Mouse (Mus musculus) heart, adult 2 months (tissue): ENCODE data around the gene Erc1. TPM values are rescaled to one million over a fixed set of nuclear protein-coding genes. Genes with fewer than 3 reads are reported as not detected.
A peak's percentile ranks its signal among the peaks of the same experiment; 100 is the strongest.

Source experiments
- DNase-seq, 2 experiments: peaks; one replicate each; pipeline ENCODE4 v3.0.0; 2021
- H3K27ac ChIP-seq: fragments of 200-600 bp; 2 replicates; pipeline ENCODE4 v1.8.1; 2022
- H3K27me3 ChIP-seq: fragments of 200-500 bp; 2 replicates; pipeline ENCODE4 v1.6.1; 2012; ENCODE audit warnings: mild to moderate bottlenecking, low read length, inconsistent platforms, mixed read lengths; ENCODE audit not compliant: control insufficient read depth, insufficient read depth
- H3K36me3 ChIP-seq: fragments of 200-500 bp; 2 replicates; pipeline ENCODE4 v1.6.1; 2012; ENCODE audit warnings: low read length, inconsistent platforms; ENCODE audit not compliant: control insufficient read depth, insufficient read depth
- H3K4me1 ChIP-seq: fragments of 200-500 bp; 2 replicates; pipeline ENCODE4 v1.6.1; 2011; ENCODE audit warnings: low read length; ENCODE audit not compliant: control insufficient read depth, insufficient read depth
- H3K4me3 ChIP-seq: fragments of 200-600 bp; 2 replicates; pipeline ENCODE4 v1.8.1; 2022
- H3K79me2 ChIP-seq: fragments of 200-500 bp; replicated peaks from 2 replicates; pipeline ENCODE4 v1.6.1; 2012; ENCODE audit warnings: mild to moderate bottlenecking, inconsistent platforms, low read length, moderate library complexity, mixed read lengths; ENCODE audit not compliant: control insufficient read depth, insufficient read depth
- H3K9ac ChIP-seq: fragments of 200-500 bp; 2 replicates; pipeline ENCODE4 v1.6.1; 2012; ENCODE audit warnings: low read depth, mild to moderate bottlenecking, control low read depth, inconsistent platforms, low read length, mixed read lengths
- CTCF ChIP-seq: fragments of 200-600 bp; IDR thresholded peaks from 2 replicates; pipeline ENCODE4 v1.8.1; 2022; ENCODE audit warnings: antibody characterized with exemption, mild to moderate bottlenecking, moderate library complexity
- EP300 ChIP-seq: fragments of 200-500 bp; IDR thresholded peaks from 2 replicates; pipeline ENCODE4 v1.6.1; 2011; ENCODE audit warnings: low read depth, low read length, control low read depth; ENCODE audit not compliant: insufficient read depth
- POLR2A ChIP-seq: fragments of 200-500 bp; IDR thresholded peaks from 2 replicates; pipeline ENCODE4 v1.6.1; 2011; ENCODE audit warnings: mild to moderate bottlenecking, low read depth, low read length, control low read depth; ENCODE audit not compliant: insufficient read depth
- WGBS: fragments of 180-500 bp; shearing (Covaris S2); methylation state at CpG from one replicate; pipeline ENCODE4 v1.1.7; 2018; 5-methylcytosine and 5-hydroxymethylcytosine counted together
- intact Hi-C: fragments of 180-260 bp; cut with DNase I; formaldehyde crosslinking; loops from one replicate; pipeline ENCODE4 v1.15.1; 2025
- polyA plus RNA-seq: library from polyadenylated mRNA; depleted of rRNA; stranded (reverse); fragments of >200 nt; gene quantifications from 2 replicates; pipeline ENCODE4 v1.2.3, GENCODE M21; 2012; rRNA removed
- total RNA-seq, 2 experiments: library from RNA; stranded (reverse); gene quantifications; 2 replicates each; pipeline ENCODE4 v1.2.3; 2021

Gene Erc1
- total and polyA plus RNA-seq, 3 experiments = 15.0 to 41.8 (median 36.0) TPM

GRCm38 (mm10) chr6:119535867-119536266 is 312.1 kb downstream of the Erc1 start:
- Histone ChIP-seq H3K79me2 (no peaks in the 10 kb centered on the region), H3K4me1 (no peaks in the 10 kb centered on the region), H3K9ac (no peak overlapping the region), H3K36me3 (no peaks in the 10 kb centered on the region), H3K27me3 (no peaks in the 10 kb centered on the region), H3K4me3 (no peak overlapping the region), H3K27ac (no peak overlapping the region)
- 77% methylated on average over 12 of the region's 12 CpGs for WGBS
- no peak for TF ChIP-seq POLR2A
- TF ChIP-seq EP300 = no peak
- TF ChIP-seq CTCF = no peak
- DNase-seq = no peak
- intact Hi-C loops = no loop called here

GRCm38 (mm10) chr6:119533170-119533709 is 314.7 kb downstream of the Erc1 start:
- intact Hi-C loops = no loop called here
- DNase-seq = no peak

GRCm38 (mm10) chr6:119529659-119530058 is 318.3 kb downstream of the Erc1 start:
- intact Hi-C loops = no loop called here
- WGBS = 64% methylated on average over 3 of the region's 3 CpGs
- H3K27ac ChIP-seq = no peak overlapping the region
- H3K36me3 ChIP-seq = no peaks in the 10 kb centered on the region
- H3K27me3 ChIP-seq = no peaks in the 10 kb centered on the region
- H3K9ac ChIP-seq = no peak overlapping the region
- no peak overlapping the region for H3K4me3 ChIP-seq
- TF ChIP-seq CTCF (no peak), POLR2A (no peak), EP300 (no peak)
- no peaks in the 10 kb centered on the region for H3K79me2 ChIP-seq
- H3K4me1 ChIP-seq = no peaks in the 10 kb centered on the region
- no peak for DNase-seq

More at GRCm38 (mm10) chr6:119533170-119533709, 314.7 kb downstream of the Erc1 start:
- H3K4me3 ChIP-seq = no peak overlapping the region
- WGBS = 73% methylated on average over 9 of the region's 9 CpGs
- no peaks in the 10 kb centered on the region for H3K27me3 ChIP-seq
- no peak overlapping the region for H3K9ac ChIP-seq
- H3K27ac ChIP-seq = no peak overlapping the region
- no peaks in the 10 kb centered on the region for H3K79me2 ChIP-seq
- TF ChIP-seq POLR2A = no peak
- no peak for TF ChIP-seq EP300
- no peaks in the 10 kb centered on the region for H3K36me3 ChIP-seq
- no peaks in the 10 kb centered on the region for H3K4me1 ChIP-seq

GRCm38 (mm10) chr6:119526498-119526897 is 321.5 kb downstream of the Erc1 start:
- no peaks in the 10 kb centered on the region for H3K36me3 ChIP-seq
- no peak overlapping the region for H3K27ac ChIP-seq
- WGBS = 59% methylated on average over 5 of the region's 5 CpGs
- intact Hi-C loops = no loop called here
- TF ChIP-seq CTCF (no peak), POLR2A (no peak), EP300 (no peak)
- H3K4me3 ChIP-seq = no peak overlapping the region
- no peak overlapping the region for H3K9ac ChIP-seq
- H3K27me3 ChIP-seq = no peaks in the 10 kb centered on the region
- no peaks in the 10 kb centered on the region for H3K4me1 ChIP-seq
- H3K79me2 ChIP-seq = no peaks in the 10 kb centered on the region
- no peak for DNase-seq

GRCm38 (mm10) chr6:119521931-119522391 is 326.0 kb downstream of the Erc1 start:
- Histone ChIP-seq H3K27ac (no peak overlapping the region), H3K36me3 (no peaks in the 10 kb centered on the region), H3K27me3 (no peaks in the 10 kb centered on the region), H3K4me3 (no peak overlapping the region), H3K79me2 (no peaks in the 10 kb centered on the region), H3K4me1 (no peaks in the 10 kb centered on the region; the same call in 1 of the 2 replicates), H3K9ac (no peak overlapping the region)
- no peak for TF ChIP-seq POLR2A
- 29% methylated on average over 3 of the region's 3 CpGs for WGBS
- intact Hi-C loops = no loop called here
- no peak for DNase-seq

- no peak for DNase-seq
- no peaks in the 10 kb centered on the region for H3K79me2 ChIP-seq
- WGBS = 69% methylated on average over 3 of the region's 3 CpGs
- no peak overlapping the region for H3K4me3 ChIP-seq
- H3K27me3 ChIP-seq = no peaks in the 10 kb centered on the region
- TF ChIP-seq CTCF (peak; percentile 48), EP300 (no peak)
- H3K9ac ChIP-seq = no peak overlapping the region
- no peaks in the 10 kb centered on the region; the same call in 1 of the 2 replicates for H3K4me1 ChIP-seq
- H3K36me3 ChIP-seq = no peaks in the 10 kb centered on the region
- intact Hi-C loops = no loop called here
- no peak overlapping the region for H3K27ac ChIP-seq
Measured at GRCm38 (mm10) chr6:119521482-119521900, 326.5 kb downstream of the Erc1 start.

Other genes with a start within 250 kb of the Erc1 start
- 10 to 100 TPM in 1 of 2 experiments, 1 to 10 TPM in 1; 7.9 to 10.8 TPM for gene Rad52, start 54.5 kb upstream of the Erc1 start, total RNA-seq
- 13.1 and 14.6 TPM in 2 replicates for gene Rad52, start 54.5 kb upstream of the Erc1 start, polyA plus RNA-seq
- 100 to 1,000 TPM; 354 to 369 TPM for gene Wnk1, start 190.5 kb upstream of the Erc1 start, total RNA-seq
- gene Wnk1, start 190.5 kb upstream of the Erc1 start, polyA plus RNA-seq = 157 and 285 TPM in 2 replicates
- not detected for gene Ninj2, start 245.2 kb upstream of the Erc1 start, total RNA-seq
- gene Ninj2, start 245.2 kb upstream of the Erc1 start, polyA plus RNA-seq = not detected in 2 replicates